Mouse (Mus musculus): ENCODE data around the gene Vmp1. TPM values are rescaled to one million over a fixed set of nuclear protein-coding genes. Genes with fewer than 3 reads are reported as not detected.

Gene Vmp1
- total RNA-seq, 1 experiment = 107 TPM

- no peak overlapping the region for H3K4me3 ChIP-seq (ENCODE audit: insufficient read depth in 1 of 2, low read depth in 1 of 2, low read length in 2 of 2, poor library complexity in 1 of 2, severe bottlenecking in 1 of 2)
- in situ Hi-C loops (cut with MboI; ENCODE audit: low sequenced_read_pairs in 2 of 2, unreplicated experiment in 2 of 2) = no loop called here
- no peak for DNase-seq (ENCODE audit: low read depth, low spot score)
- peaks cover 23 to 48% of the 10 kb centered on the region in 2 experiments for H3K4me1 ChIP-seq (ENCODE audit: control insufficient read depth in 2 of 2, insufficient read depth in 2 of 2, low read length in 2 of 2, poor library complexity in 1 of 2)
- peak overlapping the region; percentile 80 for H3K27ac ChIP-seq (ENCODE audit: insufficient read depth, low read depth, low read length, poor library complexity, severe bottlenecking)
- H3K36me3 ChIP-seq (ENCODE audit: control insufficient read depth, insufficient read depth, low read length, poor library complexity, severe bottlenecking) = no peaks in the 10 kb centered on the region
- TF ChIP-seq MAFK (IDR thresholded peaks at IDR 0.05; ENCODE audit: insufficient read depth, low read depth, low read length) (no peak), CHD2 (IDR thresholded peaks at IDR 0.05; ENCODE audit: low read depth, low read length) (no peak), ZNF384 (IDR thresholded peaks at IDR 0.05; ENCODE audit: low read depth, low read length) (no peak), ZC3H11A (IDR thresholded peaks at IDR 0.05; ENCODE audit: borderline replicate concordance, low read depth, low read length) (no peak), HCFC1 (IDR thresholded peaks at IDR 0.05; ENCODE audit: borderline replicate concordance, insufficient read depth, low read length) (no peak)
- H3K9me3 ChIP-seq (ENCODE audit: control insufficient read depth, insufficient read depth, low read depth, low read length) = no peaks in the 10 kb centered on the region
- H3K9ac ChIP-seq (ENCODE audit: insufficient read depth, low read depth, low read length, poor library complexity, severe bottlenecking) = peak overlapping the region; percentile 19; the same call in 1 of the 2 replicates
Measured at GRCm38 (mm10) chr11:86580319-86581113, 103.1 kb downstream of the Vmp1 start.

GRCm38 (mm10) chr11:86579731-86580318 lies 103.8 kb downstream of the Vmp1 start:
- H3K4me1 ChIP-seq (ENCODE audit: control insufficient read depth in 2 of 2, insufficient read depth in 2 of 2, low read length in 2 of 2, poor library complexity in 1 of 2) = peaks cover 27 to 53% of the 10 kb centered on the region in 2 experiments
- peak overlapping the region; percentile 79 for H3K27ac ChIP-seq (ENCODE audit: insufficient read depth, low read depth, low read length, poor library complexity, severe bottlenecking)
- H3K9ac ChIP-seq (ENCODE audit: insufficient read depth, low read depth, low read length, poor library complexity, severe bottlenecking) = peak overlapping the region; percentile 19; the same call in 1 of the 2 replicates
- DNase-seq (ENCODE audit: low read depth, low spot score) = no peak
- no peak for TF ChIP-seq HCFC1 (IDR thresholded peaks at IDR 0.05; ENCODE audit: borderline replicate concordance, insufficient read depth, low read length)
- TF ChIP-seq ZNF384 (IDR thresholded peaks at IDR 0.05; ENCODE audit: low read depth, low read length) = no peak
- TF ChIP-seq ZC3H11A (IDR thresholded peaks at IDR 0.05; ENCODE audit: borderline replicate concordance, low read depth, low read length) = no peak
- TF ChIP-seq CHD2 (IDR thresholded peaks at IDR 0.05; ENCODE audit: low read depth, low read length) = no peak
- no peak for TF ChIP-seq MAFK (IDR thresholded peaks at IDR 0.05; ENCODE audit: insufficient read depth, low read depth, low read length)
- no peaks in the 10 kb centered on the region for H3K9me3 ChIP-seq (ENCODE audit: control insufficient read depth, insufficient read depth, low read depth, low read length)
- H3K4me3 ChIP-seq (ENCODE audit: insufficient read depth in 1 of 2, low read depth in 1 of 2, low read length in 2 of 2, poor library complexity in 1 of 2, severe bottlenecking in 1 of 2) = no peak overlapping the region
- in situ Hi-C loops (cut with MboI; ENCODE audit: low sequenced_read_pairs in 2 of 2, unreplicated experiment in 2 of 2) = no loop called here
- H3K36me3 ChIP-seq (ENCODE audit: control insufficient read depth, insufficient read depth, low read length, poor library complexity, severe bottlenecking) = no peaks in the 10 kb centered on the region

- H3K4me1 ChIP-seq (ENCODE audit: control insufficient read depth in 2 of 2, insufficient read depth in 2 of 2, low read length in 2 of 2, poor library complexity in 1 of 2) = peaks cover 30 to 57% of the 10 kb centered on the region in 2 experiments
- DNase-seq (ENCODE audit: low read depth, low spot score) = no peak
- no peaks in the 10 kb centered on the region for H3K9me3 ChIP-seq (ENCODE audit: control insufficient read depth, insufficient read depth, low read depth, low read length)
- in situ Hi-C loops (cut with MboI; ENCODE audit: low sequenced_read_pairs in 2 of 2, unreplicated experiment in 2 of 2) = no loop called here
- peak overlapping the region; percentile 11 to 33 for H3K4me3 ChIP-seq (ENCODE audit: insufficient read depth in 1 of 2, low read depth in 1 of 2, low read length in 2 of 2, poor library complexity in 1 of 2, severe bottlenecking in 1 of 2)
- H3K27ac ChIP-seq (ENCODE audit: insufficient read depth, low read depth, low read length, poor library complexity, severe bottlenecking) = peak overlapping the region; percentile 79
- H3K9ac ChIP-seq (ENCODE audit: insufficient read depth, low read depth, low read length, poor library complexity, severe bottlenecking) = peak overlapping the region; percentile 29; the same call in 1 of the 2 replicates
- no peaks in the 10 kb centered on the region for H3K36me3 ChIP-seq (ENCODE audit: control insufficient read depth, insufficient read depth, low read length, poor library complexity, severe bottlenecking)
- TF ChIP-seq CHD2 (IDR thresholded peaks at IDR 0.05; ENCODE audit: low read depth, low read length) (no peak), HCFC1 (IDR thresholded peaks at IDR 0.05; ENCODE audit: borderline replicate concordance, insufficient read depth, low read length) (no peak), ZC3H11A (IDR thresholded peaks at IDR 0.05; ENCODE audit: borderline replicate concordance, low read depth, low read length) (no peak), MAFK (IDR thresholded peaks at IDR 0.05; ENCODE audit: insufficient read depth, low read depth, low read length) (no peak)
Measured at GRCm38 (mm10) chr11:86578809-86579730, 104.6 kb downstream of the Vmp1 start.

- peak overlapping the region; percentile 92; the same call in 1 of the 2 replicates for H3K27ac ChIP-seq (ENCODE audit: insufficient read depth, low read depth, low read length, poor library complexity, severe bottlenecking)
- TF ChIP-seq HCFC1 (IDR thresholded peaks at IDR 0.05; ENCODE audit: borderline replicate concordance, insufficient read depth, low read length) = no peak
- no peak for TF ChIP-seq MAFK (IDR thresholded peaks at IDR 0.05; ENCODE audit: insufficient read depth, low read depth, low read length)
- no peak for TF ChIP-seq CHD2 (IDR thresholded peaks at IDR 0.05; ENCODE audit: low read depth, low read length)
- 0 out of 2 replicates have a peak, but pooled peaks have one; percentile 59 for TF ChIP-seq ZNF384 (IDR thresholded peaks at IDR 0.05; ENCODE audit: low read depth, low read length)
- TF ChIP-seq ZC3H11A (IDR thresholded peaks at IDR 0.05; ENCODE audit: borderline replicate concordance, low read depth, low read length) = no peak
- H3K4me3 ChIP-seq (ENCODE audit: insufficient read depth in 1 of 2, low read depth in 1 of 2, low read length in 2 of 2, poor library complexity in 1 of 2, severe bottlenecking in 1 of 2) = peak overlapping the region in 1 of 2 experiments; percentile 33; a peak in 1 of 4 replicates
- in situ Hi-C loops (cut with MboI; ENCODE audit: low sequenced_read_pairs in 2 of 2, unreplicated experiment in 2 of 2) = no loop called here
- no peak for DNase-seq (ENCODE audit: low read depth, low spot score)
- H3K4me1 ChIP-seq (ENCODE audit: control insufficient read depth in 2 of 2, insufficient read depth in 2 of 2, low read length in 2 of 2, poor library complexity in 1 of 2) = peaks cover 30 to 55% of the 10 kb centered on the region in 2 experiments
- H3K9me3 ChIP-seq (ENCODE audit: control insufficient read depth, insufficient read depth, low read depth, low read length) = no peaks in the 10 kb centered on the region
- peak overlapping the region; percentile 53; the same call in 1 of the 2 replicates for H3K9ac ChIP-seq (ENCODE audit: insufficient read depth, low read depth, low read length, poor library complexity, severe bottlenecking)
- H3K36me3 ChIP-seq (ENCODE audit: control insufficient read depth, insufficient read depth, low read length, poor library complexity, severe bottlenecking) = no peaks in the 10 kb centered on the region
Measured at GRCm38 (mm10) chr11:86578106-86578808, 105.4 kb downstream of the Vmp1 start.

All from ES-E14 (cell line).